Mouse (Mus musculus) embryonic facial prominence, embryonic 15.5 days (tissue): Measurements from ENCODE around the gene Ppp2r5a. TPM values are rescaled to one million over a fixed set of nuclear protein-coding genes. Genes with fewer than 3 reads are reported as not detected.
A peak's percentile ranks its signal among the peaks of the same experiment; 100 is the strongest.

Experiments
- ATAC-seq: fragments of 200-750 bp; cut with Nextera tagmentation; 2 replicates; pipeline ENCODE4 v1.8.0; 2017; ENCODE audit warnings: low read depth, moderate TSS enrichment; ENCODE audit not compliant: insufficient number of reproducible peaks, low FRiP score, low TSS enrichment
- H3K27ac ChIP-seq: fragments of 300-500 bp; sonication (generic); replicated peaks from 2 replicates; pipeline ENCODE4 v1.5.1; 2015; ENCODE audit warnings: mild to moderate bottlenecking, inconsistent platforms
- H3K27me3 ChIP-seq: fragments of 300-500 bp; sonication (generic); 2 replicates; pipeline ENCODE4 v1.6.1; 2015; ENCODE audit warnings: inconsistent platforms
- H3K36me3 ChIP-seq: fragments of 300-500 bp; sonication (generic); 2 replicates; pipeline ENCODE4 v1.6.1; 2015; ENCODE audit warnings: mild to moderate bottlenecking, inconsistent platforms
- H3K4me1 ChIP-seq: fragments of 300-500 bp; sonication (generic); 2 replicates; pipeline ENCODE4 v1.6.1; 2015; ENCODE audit warnings: inconsistent platforms
- H3K4me2 ChIP-seq: fragments of 300-500 bp; sonication (generic); replicated peaks from 2 replicates; pipeline ENCODE4 v1.6.1; 2015; ENCODE audit warnings: mild to moderate bottlenecking, inconsistent platforms
- H3K4me3 ChIP-seq: fragments of 300-500 bp; sonication (generic); replicated peaks from 2 replicates; pipeline ENCODE4 v1.5.1; 2015; ENCODE audit warnings: mild to moderate bottlenecking, inconsistent platforms
- H3K9ac ChIP-seq: fragments of 300-500 bp; sonication (generic); 2 replicates; pipeline ENCODE4 v1.6.1; 2015; ENCODE audit warnings: inconsistent platforms
- H3K9me3 ChIP-seq: fragments of 300-500 bp; sonication (generic); replicated peaks from 2 replicates; pipeline ENCODE4 v1.6.1; 2016; ENCODE audit warnings: inconsistent platforms
- WGBS: fragments of 180-500 bp; shearing (Covaris S2); methylation state at CpG from one replicate; pipeline ENCODE4 v1.1.7; 2015; 5-methylcytosine and 5-hydroxymethylcytosine counted together
- polyA plus RNA-seq: library from polyadenylated mRNA; unstranded; fragments of >200 nt; fragmentation: Nextera tagmentation; extraction: Ambion mirVana; gene quantifications from 2 replicates; pipeline ENCODE4 v1.2.1, GENCODE M21; 2015

The Ppp2r5a gene
- polyA plus RNA-seq, 1 experiment from 2014 or later, result 26.3 TPM

DNA sequence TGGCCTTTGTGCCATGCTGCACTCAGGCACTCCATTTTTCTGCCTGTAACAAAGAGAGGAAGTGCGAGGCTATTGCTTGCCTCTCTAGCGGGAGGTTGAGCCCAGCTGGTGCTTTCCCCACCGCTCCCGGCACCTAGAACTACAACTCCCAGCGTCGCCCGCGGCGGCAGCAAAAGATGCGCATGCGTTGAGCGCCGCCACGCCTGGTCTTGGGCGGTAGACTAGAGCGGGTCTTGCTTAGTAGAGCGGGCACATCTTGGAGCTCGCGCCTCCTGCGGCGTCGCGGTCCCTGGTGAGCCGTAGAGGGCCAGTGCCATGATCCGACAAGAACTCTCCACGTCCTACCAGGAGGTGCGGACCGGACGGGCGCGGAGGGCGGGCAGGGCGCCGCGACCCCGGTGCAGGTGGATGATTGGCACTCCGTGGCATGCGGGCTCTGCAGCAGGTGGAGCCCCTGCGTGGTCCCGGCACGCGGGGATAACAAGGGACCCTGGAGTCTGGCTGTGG lies 77.3 kb downstream of the Ppp2r5a start, which contains the start of gene Tmem206:
TSS of gene Tmem206 (plus strand) at position 187 of the 507 bp plus-strand sequence.
- Histone ChIP-seq H3K4me1 (peaks cover 23% of the 10 kb centered on the region), H3K4me2 (peak within 1 kb of the TSS; percentile 89), H3K36me3 (no peaks in the 10 kb centered on the region), H3K9me3 (no peaks in the 10 kb centered on the region), H3K4me3 (peak within 1 kb of the TSS; percentile 80), H3K27me3 (no peaks in the 10 kb centered on the region), H3K27ac (peak within 1 kb of the TSS; percentile 45), H3K9ac (peak within 1 kb of the TSS; percentile 70)
- peak; percentile 94 for ATAC-seq
- WGBS, result under 1% methylated on average over 42 of the region's 42 CpGs

DNA sequence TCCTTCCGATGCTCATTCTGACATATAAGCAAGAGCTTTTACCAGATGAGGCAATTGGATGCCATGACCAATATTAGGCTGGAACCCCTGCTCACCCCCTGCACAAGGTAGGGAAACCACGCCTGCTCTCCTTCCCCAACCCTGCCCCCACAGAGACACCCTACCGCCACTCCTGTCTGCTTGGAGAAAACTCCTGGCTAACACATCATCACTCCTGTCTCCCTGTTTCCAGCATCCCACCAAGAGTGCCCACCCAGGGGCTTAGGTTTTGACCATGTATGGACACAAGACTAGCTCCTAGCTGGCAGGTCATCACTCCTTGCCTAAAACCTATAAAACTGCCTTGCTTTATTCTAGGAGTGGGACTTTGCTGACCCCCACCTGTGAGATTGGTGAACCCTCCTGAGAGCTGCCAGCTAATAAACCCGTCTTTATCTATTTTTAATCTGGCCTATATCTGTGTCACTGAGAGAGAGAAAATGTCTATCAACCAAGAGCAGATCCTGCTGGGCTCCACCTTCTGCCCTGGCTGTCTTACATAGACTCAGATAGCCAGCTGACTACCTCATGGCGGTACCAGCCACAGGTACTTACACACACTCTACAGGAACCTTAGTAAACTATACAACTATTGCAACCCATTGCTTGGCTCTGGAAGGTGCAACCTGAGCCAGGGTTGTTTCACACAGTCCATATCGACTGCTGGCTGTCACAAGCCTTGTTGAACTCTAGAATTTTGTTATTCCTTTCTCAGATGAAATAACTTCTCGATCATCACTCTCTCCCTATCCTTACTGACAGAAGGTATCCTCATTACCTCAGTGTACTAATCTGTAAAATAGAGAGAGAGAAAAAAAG lies 78.1 kb downstream of the Ppp2r5a start:
- WGBS, result 81% methylated on average over 7 of the region's 7 CpGs
- Histone ChIP-seq H3K4me2 (peak overlapping the region; percentile 89), H3K27ac (no peak overlapping the region), H3K36me3 (no peaks in the 10 kb centered on the region), H3K9me3 (no peaks in the 10 kb centered on the region), H3K27me3 (no peaks in the 10 kb centered on the region), H3K4me3 (peak overlapping the region; percentile 80; the same call in 1 of the 2 replicates), H3K4me1 (peaks cover 23% of the 10 kb centered on the region), H3K9ac (no peak overlapping the region)
- no peak for ATAC-seq

DNA sequence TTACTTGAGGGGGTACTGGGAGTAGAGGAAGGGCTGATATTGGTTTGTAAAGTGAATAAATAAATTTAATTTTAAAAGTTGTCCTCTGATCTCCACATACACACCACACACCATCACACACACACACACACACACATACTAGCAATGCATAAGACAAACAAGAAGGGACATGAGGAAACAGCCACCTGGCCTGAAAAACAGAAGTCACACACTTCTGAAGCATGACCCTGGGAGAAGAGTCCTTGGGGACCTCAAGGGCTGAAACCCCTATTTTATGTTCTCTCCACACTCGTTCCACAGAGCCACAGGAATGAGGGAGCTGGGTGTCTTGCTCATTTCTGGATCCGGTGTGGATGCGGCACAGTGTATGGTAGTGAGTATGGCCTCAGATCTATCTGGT lies 79.7 kb downstream of the Ppp2r5a start:
- ATAC-seq, result no peak
- no peaks in the 10 kb centered on the region for H3K36me3 ChIP-seq
- WGBS, result 80% methylated on average over 3 of the region's 3 CpGs

DNA sequence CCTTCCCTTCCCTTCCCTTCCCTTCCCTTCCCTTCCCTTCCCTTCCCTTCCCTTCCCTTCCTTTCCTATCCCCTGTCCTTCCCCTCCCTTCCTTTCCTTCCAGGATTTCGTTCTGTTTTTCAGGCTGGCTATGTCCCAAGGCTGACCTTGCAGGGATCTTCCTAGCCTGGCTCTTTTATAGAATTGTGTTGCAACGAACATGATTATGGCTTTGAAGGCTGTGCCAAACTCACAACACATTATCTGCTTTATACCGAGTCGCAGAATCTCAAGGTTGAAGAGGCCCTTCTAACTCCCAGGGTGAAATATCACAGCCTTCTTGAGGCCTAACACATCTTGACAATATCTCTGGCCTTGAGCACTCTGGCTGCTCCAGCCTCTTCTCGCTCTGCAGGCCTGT lies 84.4 kb downstream of the Ppp2r5a start:
- WGBS, result 60% methylated on average over 5 of the region's 5 CpGs
- H3K9me3 ChIP-seq, result no peaks in the 10 kb centered on the region
- H3K9ac ChIP-seq, result no peak overlapping the region
- H3K4me3 ChIP-seq, result no peak overlapping the region
- no peaks in the 10 kb centered on the region for H3K27me3 ChIP-seq
- H3K4me2 ChIP-seq, result no peak overlapping the region
- ATAC-seq, result no peak
- no peaks in the 10 kb centered on the region for H3K36me3 ChIP-seq
- H3K4me1 ChIP-seq, result peaks cover 5% of the 10 kb centered on the region; the same call in 1 of the 2 replicates
- 0 out of 2 replicates have a peak overlapping the region, but pooled peaks have one; percentile 19 for H3K27ac ChIP-seq

More for the DNA sequence above, 79.7 kb downstream of the Ppp2r5a start:
- H3K27ac ChIP-seq, result no peak overlapping the region
- H3K4me3 ChIP-seq, result no peak overlapping the region
- H3K9me3 ChIP-seq, result no peaks in the 10 kb centered on the region
- H3K4me2 ChIP-seq, result no peak overlapping the region
- H3K9ac ChIP-seq, result no peak overlapping the region
- H3K27me3 ChIP-seq, result no peaks in the 10 kb centered on the region
- H3K4me1 ChIP-seq, result peaks cover 22% of the 10 kb centered on the region

DNA sequence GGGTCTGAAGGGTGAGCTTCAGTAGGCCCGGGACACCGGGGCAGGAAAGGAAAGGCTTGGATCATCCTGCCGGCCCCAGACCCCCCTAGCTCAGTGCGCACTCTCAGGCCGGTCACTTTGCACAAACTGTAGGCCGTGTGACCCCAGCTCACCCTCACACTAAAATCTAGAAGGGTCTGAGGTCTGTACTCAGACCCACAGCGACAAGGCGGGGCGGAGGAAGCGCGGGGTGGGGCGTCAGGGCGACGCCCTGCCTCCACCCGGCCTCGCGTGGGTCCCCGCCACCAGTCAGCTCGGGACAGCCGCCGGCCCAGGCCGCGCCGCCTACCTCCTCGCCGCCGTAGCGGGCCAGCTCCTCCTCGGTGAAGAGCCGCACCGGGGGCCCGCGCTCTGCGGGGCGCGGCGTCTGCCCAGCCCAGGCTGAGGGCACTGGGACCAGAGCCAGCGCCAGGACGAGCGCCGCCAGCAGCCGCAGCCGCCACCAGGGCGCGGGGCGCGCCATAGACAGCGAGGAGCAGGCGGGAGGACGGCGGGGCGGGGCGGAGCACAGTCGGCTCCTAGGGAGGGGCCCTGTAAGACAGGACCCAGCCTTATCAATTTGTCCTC lies 85.4 kb downstream of the Ppp2r5a start, which contains the start of gene Nenf:
TSS of gene Nenf (minus strand) at position 604 of the 606 bp plus-strand sequence.
- H3K9ac ChIP-seq, result peak within 1 kb of the TSS; percentile 77
- H3K4me3 ChIP-seq, result peak within 1 kb of the TSS; percentile 72
- peak within 1 kb of the TSS; percentile 73 for H3K27ac ChIP-seq
- no peaks in the 10 kb centered on the region for H3K9me3 ChIP-seq
- H3K36me3 ChIP-seq, result no peaks in the 10 kb centered on the region
- peak; percentile 89 for ATAC-seq
- no peaks in the 10 kb centered on the region for H3K27me3 ChIP-seq
- peak within 1 kb of the TSS; percentile 60 for H3K4me2 ChIP-seq
- WGBS, result 2% methylated on average over 48 of the region's 54 CpGs
- peaks cover 11% of the 10 kb centered on the region for H3K4me1 ChIP-seq

DNA sequence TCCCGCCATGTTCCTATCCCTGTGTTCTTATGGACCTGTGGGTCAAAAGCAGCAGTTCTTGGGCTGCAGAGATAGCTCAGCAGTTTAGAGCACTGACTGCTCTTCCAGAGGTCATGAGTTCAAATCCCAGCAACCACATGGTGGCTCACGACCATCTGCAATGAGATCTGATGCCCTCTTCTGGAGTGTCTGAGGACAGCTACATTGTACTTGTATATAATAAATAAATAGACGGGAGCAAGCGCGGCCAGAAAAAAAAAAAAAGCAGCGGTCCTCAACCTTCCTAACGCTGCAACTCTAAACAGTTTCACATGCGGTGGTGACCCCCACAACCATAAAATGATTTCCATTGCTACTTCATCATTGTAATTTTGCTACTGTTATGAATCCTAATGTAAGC lies 86.3 kb downstream of the Ppp2r5a start:
- H3K4me1 ChIP-seq, result peaks cover 11% of the 10 kb centered on the region
- no peak overlapping the region for H3K9ac ChIP-seq
- no peak for ATAC-seq
- no peaks in the 10 kb centered on the region for H3K9me3 ChIP-seq
- peak overlapping the region; percentile 60 for H3K4me2 ChIP-seq
- H3K27ac ChIP-seq, result no peak overlapping the region
- H3K4me3 ChIP-seq, result peak overlapping the region; percentile 72
- 73% methylated on average over 8 of the region's 8 CpGs for WGBS
- H3K27me3 ChIP-seq, result no peaks in the 10 kb centered on the region
- no peaks in the 10 kb centered on the region for H3K36me3 ChIP-seq

DNA sequence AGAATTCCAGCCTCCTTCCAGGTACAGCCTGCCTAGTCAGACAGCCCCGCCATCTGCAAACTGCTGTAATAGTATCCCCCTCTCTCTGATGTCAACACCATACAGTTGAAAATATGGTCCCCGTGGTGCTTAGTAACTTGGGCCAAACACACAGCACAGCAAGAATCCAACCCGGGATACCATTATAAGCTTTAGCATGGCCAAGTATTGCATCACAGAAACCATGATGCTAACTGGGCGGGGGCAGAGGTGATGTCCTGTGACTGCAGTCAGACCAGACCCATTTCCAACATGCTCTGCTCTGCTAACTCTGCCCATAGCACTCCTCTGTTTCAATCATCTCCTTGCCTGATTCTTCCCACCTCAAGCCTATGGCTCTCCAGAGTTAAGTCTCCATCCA lies 89.1 kb downstream of the Ppp2r5a start:
- Histone ChIP-seq H3K27ac (no peak overlapping the region), H3K9me3 (no peaks in the 10 kb centered on the region), H3K4me2 (no peak overlapping the region), H3K36me3 (0 out of 2 replicates have a peak, but pooled peaks cover 4% of the 10 kb centered on the region), H3K4me1 (peaks cover 11% of the 10 kb centered on the region), H3K9ac (no peak overlapping the region), H3K27me3 (no peaks in the 10 kb centered on the region), H3K4me3 (no peak overlapping the region)
- 67% methylated on average over 4 of the region's 4 CpGs for WGBS
- no peak for ATAC-seq

DNA sequence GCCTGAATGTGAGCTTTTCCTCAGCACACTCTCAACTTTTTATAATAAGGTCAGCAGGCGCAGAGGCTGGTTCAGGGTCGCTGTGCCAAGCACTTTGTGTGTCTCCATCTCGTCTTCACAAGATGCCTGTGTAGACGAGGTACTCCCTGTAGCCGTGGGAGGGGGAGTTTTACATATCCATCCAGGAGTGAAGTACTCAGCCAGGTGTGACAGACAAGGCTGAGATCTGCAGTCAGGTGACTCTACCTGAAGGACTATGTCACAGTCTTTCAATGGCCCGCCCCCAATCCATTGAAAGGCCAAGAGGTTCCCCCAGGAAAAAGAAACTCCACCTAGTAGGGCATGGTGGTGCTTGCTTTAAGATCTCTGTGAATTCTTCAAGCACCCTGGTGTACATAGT lies 89.9 kb downstream of the Ppp2r5a start:
- Histone ChIP-seq H3K9me3 (no peaks in the 10 kb centered on the region), H3K4me1 (peaks cover 11% of the 10 kb centered on the region), H3K9ac (no peak overlapping the region), H3K4me3 (peak overlapping the region; percentile 65), H3K4me2 (peak overlapping the region; percentile 62), H3K36me3 (peaks cover 6% of the 10 kb centered on the region; the same call in 1 of the 2 replicates), H3K27ac (0 out of 2 replicates have a peak overlapping the region, but pooled peaks have one; percentile 41), H3K27me3 (no peaks in the 10 kb centered on the region)
- ATAC-seq, result no peak
- WGBS, result 59% methylated on average over 6 of the region's 6 CpGs

DNA sequence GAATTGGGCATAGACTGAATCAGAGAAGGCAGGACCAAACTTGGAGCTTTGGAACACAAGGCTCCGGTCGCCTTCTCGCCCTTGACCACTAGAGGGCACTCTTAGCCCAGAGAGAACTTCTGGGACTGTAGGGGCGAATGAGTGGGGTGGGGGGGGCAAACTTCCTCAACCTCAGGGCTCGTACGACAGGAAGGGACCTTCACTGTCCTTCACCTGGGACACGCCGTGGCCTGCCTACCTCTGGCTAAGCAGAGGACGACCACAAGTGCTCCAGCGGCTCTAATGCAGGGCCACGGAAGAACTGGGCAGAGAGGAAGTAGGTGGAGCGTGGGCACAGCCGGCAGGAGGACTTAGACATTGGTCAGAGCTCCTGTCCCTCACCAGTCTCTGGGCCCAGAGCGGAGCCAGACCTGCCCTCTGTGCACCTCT lies 90.5 kb downstream of the Ppp2r5a start:
- peak overlapping the region; percentile 41; the same call in 1 of the 2 replicates for H3K27ac ChIP-seq
- ATAC-seq, result peak; percentile 91
- peak overlapping the region; percentile 62 for H3K4me2 ChIP-seq
- H3K4me3 ChIP-seq, result peak overlapping the region; percentile 65
- no peaks in the 10 kb centered on the region for H3K27me3 ChIP-seq
- H3K9me3 ChIP-seq, result no peaks in the 10 kb centered on the region
- peaks cover 12% of the 10 kb centered on the region for H3K36me3 ChIP-seq
- H3K4me1 ChIP-seq, result peaks cover 11% of the 10 kb centered on the region
- peak overlapping the region; percentile 37 for H3K9ac ChIP-seq
- WGBS, result under 1% methylated on average over 14 of the region's 14 CpGs

DNA sequence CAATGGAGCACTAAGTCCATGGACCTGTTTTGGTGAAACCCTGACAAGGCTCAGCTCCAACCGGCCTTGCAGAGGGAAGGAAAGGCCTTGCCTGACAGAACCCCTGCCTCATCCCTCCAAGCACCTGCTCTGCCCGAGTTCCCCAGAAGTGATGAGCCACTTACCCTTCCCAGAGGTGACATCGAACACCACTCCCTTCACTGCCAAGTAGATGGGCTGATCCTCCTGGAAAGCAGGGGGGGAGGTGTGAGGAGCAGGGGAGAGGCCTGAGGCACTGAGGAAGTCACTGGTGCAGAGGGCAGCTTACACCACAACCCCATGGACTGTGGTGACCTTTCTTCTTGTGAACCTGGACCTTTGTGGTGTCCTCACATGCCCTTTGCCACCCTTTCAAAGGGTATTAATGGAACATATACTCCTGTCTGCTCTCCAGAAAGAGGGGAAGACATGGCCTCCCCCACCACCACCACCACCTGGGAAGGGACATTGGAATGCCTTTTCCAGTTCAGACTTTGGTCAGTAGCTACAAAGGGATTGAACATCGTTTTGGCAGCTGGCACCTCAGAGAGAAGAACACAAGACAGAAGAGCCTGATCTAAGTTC lies 91.7 kb downstream of the Ppp2r5a start:
- no peaks in the 10 kb centered on the region for H3K9me3 ChIP-seq
- peaks cover 15% of the 10 kb centered on the region for H3K36me3 ChIP-seq
- no peak for ATAC-seq
- H3K9ac ChIP-seq, result no peak overlapping the region
- 63% methylated on average over 4 of the region's 4 CpGs for WGBS
- H3K27me3 ChIP-seq, result no peaks in the 10 kb centered on the region
- no peak overlapping the region for H3K4me3 ChIP-seq
- peaks cover 6% of the 10 kb centered on the region for H3K4me1 ChIP-seq
- no peak overlapping the region for H3K4me2 ChIP-seq
- H3K27ac ChIP-seq, result no peak overlapping the region
